Mouse (Mus musculus) thymus, postnatal 10 days (tissue): Measurements from ENCODE around the gene Gm5415.
"Not testable (repeated sequence)": the region's sequence is repeated elsewhere in the genome, so short reads cannot be mapped to it uniquely, and the experiment has no call there.

Source experiments
- DNase-seq, 2 experiments: peaks; one replicate each; pipeline ENCODE4 v3.0.0; 2021; ENCODE audit warnings: low spot score in 2 of 2

The Gm5415 gene

GRCm38 (mm10) chr1:32547194-32547593 is at the start of gene Gm5415:
Gm5415 (minus strand) TSS chr1:32547294.
- not testable (repeated sequence) for DNase-seq

- no peak for DNase-seq
Observed at GRCm38 (mm10) chr1:32568901-32569300, 21.8 kb upstream of the Gm5415 start.

GRCm38 (mm10) chr1:32553925-32554324 is 6.8 kb upstream of the Gm5415 start:
- no peak for DNase-seq

- DNase-seq: no peak
Observed at GRCm38 (mm10) chr1:32553459-32553858, 6.4 kb upstream of the Gm5415 start.

GRCm38 (mm10) chr1:32503381-32503780 is 43.7 kb downstream of the Gm5415 start:
- no peak for DNase-seq
